Mouse (Mus musculus) B cell, adult (primary cell): ENCODE data around the gene Obox7. TPM values are rescaled to one million over a fixed set of nuclear protein-coding genes. Genes with fewer than 3 reads are reported as not detected.

ENCODE experiments used
- total RNA-seq: library from RNA; stranded (reverse); gene quantifications from 4 replicates; pipeline ENCODE4 v1.2.4, GENCODE M21; 2023; ENCODE audit not compliant: inconsistent age

The Obox7 gene
- total RNA-seq, result not detected in 4 replicates

DNA sequence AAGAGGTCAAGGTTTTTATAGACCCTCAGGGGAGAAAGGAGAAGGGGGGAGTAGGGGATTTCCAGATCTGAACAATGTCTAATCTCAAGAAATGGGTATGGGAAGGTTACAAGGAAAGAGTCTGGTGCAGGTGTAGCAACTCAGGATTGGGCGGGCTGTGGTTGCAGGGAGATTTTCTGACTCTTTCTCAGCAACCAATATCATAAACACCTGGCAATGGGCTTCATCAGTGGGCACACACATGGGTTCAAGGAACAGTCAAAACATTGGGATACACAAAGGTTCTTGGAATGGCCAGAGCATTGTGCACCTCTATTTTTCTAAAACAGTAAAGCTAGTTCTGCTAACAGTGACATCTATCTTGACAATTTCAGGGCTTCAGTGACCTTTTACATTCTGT is at the start of gene Obox7:
Gene Obox7 (plus strand): TSS at position 301 of the 400 bp plus-strand sequence.

Other genes starting within 250 kb of the Obox7 start
- not detected in 4 replicates for gene Sult2a8, start 212.7 kb upstream of the Obox7 start, total RNA-seq
- gene Sult2a7, start 165.3 kb upstream of the Obox7 start, total RNA-seq, result not detected in 4 replicates
- gene Vmn1r90, start 96.0 kb upstream of the Obox7 start, total RNA-seq, result not detected in 4 replicates